Mouse (Mus musculus) intestine, postnatal 0 days (tissue): ENCODE measurements at regions not wholly inside any gene's neighbourhood (a gene's known extent, or its start where the extent isn't known, plus 50 kb on each side); places are given as distances from the start of the nearest gene placed in this dataset.
"Not testable (repeated sequence)": the region's sequence is repeated elsewhere in the genome, so short reads cannot be mapped to it uniquely, and the experiment has no call there.

ENCODE experiments used
- ATAC-seq: fragments of 200-750 bp; cut with Nextera tagmentation; 2 replicates; pipeline ENCODE4 v1.8.0; 2017; ENCODE audit warnings: mild to moderate bottlenecking, moderate TSS enrichment, moderate library complexity
- H3K27ac ChIP-seq: fragments of 300-500 bp; sonication (generic); 2 replicates; pipeline ENCODE4 v1.5.1; 2014; ENCODE audit warnings: mild to moderate bottlenecking, low read depth, low read length, moderate library complexity
- H3K27me3 ChIP-seq: fragments of 300-500 bp; sonication (generic); replicated peaks from 2 replicates; pipeline ENCODE4 v1.6.1; 2014; ENCODE audit warnings: low read length, mixed read lengths; ENCODE audit not compliant: control insufficient read depth, insufficient read depth
- H3K36me3 ChIP-seq: fragments of 300-500 bp; sonication (generic); 2 replicates; pipeline ENCODE4 v1.6.1; 2014; ENCODE audit warnings: mild to moderate bottlenecking, moderate library complexity; ENCODE audit not compliant: control insufficient read depth, insufficient read depth
- H3K4me1 ChIP-seq: fragments of 300-500 bp; sonication (generic); replicated peaks from 2 replicates; pipeline ENCODE4 v1.6.1; 2014; ENCODE audit warnings: antibody characterized with exemption, low read length, mixed read lengths; ENCODE audit not compliant: control insufficient read depth, insufficient read depth
- H3K4me2 ChIP-seq: fragments of 300-500 bp; sonication (generic); replicated peaks from 2 replicates; pipeline ENCODE4 v1.6.1; 2014; ENCODE audit warnings: low read depth, mild to moderate bottlenecking, moderate library complexity
- H3K4me3 ChIP-seq: fragments of 300-500 bp; sonication (generic); 2 replicates; pipeline ENCODE4 v1.5.1; 2014; ENCODE audit warnings: low read depth, low read length
- H3K9ac ChIP-seq: fragments of 300-500 bp; sonication (generic); 2 replicates; pipeline ENCODE4 v1.6.1; 2014; ENCODE audit warnings: mild to moderate bottlenecking, low read depth, low read length
- H3K9me3 ChIP-seq: fragments of 300-500 bp; sonication (generic); 2 replicates; pipeline ENCODE4 v1.6.1; 2016; ENCODE audit warnings: mixed run types; ENCODE audit not compliant: control insufficient read depth
- CTCF ChIP-seq: sonication (generic); IDR thresholded peaks from 2 replicates; pipeline ENCODE4 v1.5.1; 2016; ENCODE audit warnings: low read depth, mild to moderate bottlenecking, control low read depth, antibody characterized with exemption, moderate library complexity
- WGBS: fragments of 180-500 bp; shearing (Covaris S2); extraction: QIAGEN DNeasy Blood & Tissue Kit; methylation state at CpG from one replicate; pipeline ENCODE4 v1.1.7; 2014; 5-methylcytosine and 5-hydroxymethylcytosine counted together

DNA sequence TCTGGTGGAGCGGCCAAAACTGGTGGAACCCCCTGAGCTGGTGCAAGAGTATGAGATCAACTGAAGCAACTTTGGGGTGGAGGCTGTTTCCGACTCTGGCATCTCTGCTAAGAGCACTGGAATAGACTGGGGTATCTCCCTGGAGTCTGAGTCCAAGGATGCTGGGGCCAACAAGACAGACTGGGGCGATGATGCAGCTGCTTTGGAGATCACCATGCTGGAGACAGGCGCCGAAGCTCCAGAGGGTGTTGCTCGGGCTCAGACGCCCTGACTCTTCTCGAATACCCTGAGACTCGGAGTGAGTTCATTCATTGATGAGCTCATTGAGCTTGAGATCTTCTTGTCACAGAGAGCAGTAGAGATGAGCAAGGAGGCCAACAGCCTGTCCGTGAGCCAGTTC, 194.6 kb upstream of the Hsf2 start:
- no peak overlapping the region for H3K9ac ChIP-seq
- no peak overlapping the region for H3K27ac ChIP-seq
- WGBS: 90% methylated on average over 10 of the region's 10 CpGs
- no peak overlapping the region for H3K4me2 ChIP-seq
- H3K9me3 ChIP-seq: no peaks in the 10 kb centered on the region
- no peak for TF ChIP-seq CTCF
- no peaks in the 10 kb centered on the region for H3K27me3 ChIP-seq
- H3K4me1 ChIP-seq: no peaks in the 10 kb centered on the region
- H3K36me3 ChIP-seq: no peaks in the 10 kb centered on the region
- H3K4me3 ChIP-seq: no peak overlapping the region
- no peak for ATAC-seq

DNA sequence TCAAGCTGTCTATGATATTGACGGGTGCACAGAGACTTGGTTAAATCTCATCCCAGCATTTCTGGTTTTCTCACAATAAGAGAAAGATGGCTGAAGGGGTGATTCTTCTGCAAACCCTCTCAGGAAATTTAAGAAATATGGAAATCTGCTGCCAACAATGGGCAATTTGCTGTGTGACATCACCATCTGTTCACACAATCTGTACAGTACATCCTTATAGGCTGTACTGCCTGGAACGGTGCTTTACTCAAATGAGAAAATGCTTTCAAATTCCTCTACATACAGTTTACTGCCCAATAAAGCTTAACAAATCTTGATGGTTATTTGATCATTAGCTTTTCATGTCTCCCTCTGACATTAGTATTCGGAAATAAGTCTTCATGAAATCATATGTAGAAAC, 172.4 kb upstream of the Hsf2 start:
- no peak for TF ChIP-seq CTCF
- H3K4me1 ChIP-seq: no peaks in the 10 kb centered on the region
- ATAC-seq: no peak

DNA sequence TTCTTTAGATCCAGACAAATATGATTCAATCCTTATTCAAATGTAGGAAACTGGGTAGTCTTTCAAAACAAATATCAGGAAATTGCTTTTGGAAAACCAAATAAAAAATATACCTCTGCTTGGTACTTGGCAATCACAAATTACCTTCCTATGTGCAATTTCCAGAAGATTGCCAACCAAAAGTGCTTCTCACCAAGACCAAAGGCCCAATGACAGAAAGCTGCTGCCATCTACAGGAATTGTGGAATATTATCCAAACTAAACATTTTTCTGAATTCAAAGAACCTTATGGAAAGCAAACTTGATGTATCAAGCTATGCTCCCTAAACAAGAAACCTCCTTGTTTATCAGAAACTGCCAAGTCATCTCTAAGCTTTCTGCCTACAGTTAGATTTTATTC, 169.1 kb upstream of the Hsf2 start:
- no peaks in the 10 kb centered on the region for H3K4me1 ChIP-seq
- H3K4me3 ChIP-seq: no peak overlapping the region
- peak; percentile 59 for TF ChIP-seq CTCF
- H3K27me3 ChIP-seq: no peaks in the 10 kb centered on the region
- H3K9me3 ChIP-seq: no peaks in the 10 kb centered on the region
- no peak overlapping the region for H3K27ac ChIP-seq
- H3K9ac ChIP-seq: no peak overlapping the region
- H3K4me2 ChIP-seq: no peak overlapping the region
- no peak for ATAC-seq
- H3K36me3 ChIP-seq: no peaks in the 10 kb centered on the region

More for the DNA sequence above, 172.4 kb upstream of the Hsf2 start:
- no peaks in the 10 kb centered on the region for H3K36me3 ChIP-seq
- H3K9me3 ChIP-seq: no peaks in the 10 kb centered on the region
- no peak overlapping the region for H3K9ac ChIP-seq
- H3K27ac ChIP-seq: no peak overlapping the region
- no peaks in the 10 kb centered on the region for H3K27me3 ChIP-seq
- no peak overlapping the region for H3K4me3 ChIP-seq
- 62% methylated on average over 3 of the region's 3 CpGs for WGBS
- H3K4me2 ChIP-seq: no peak overlapping the region

DNA sequence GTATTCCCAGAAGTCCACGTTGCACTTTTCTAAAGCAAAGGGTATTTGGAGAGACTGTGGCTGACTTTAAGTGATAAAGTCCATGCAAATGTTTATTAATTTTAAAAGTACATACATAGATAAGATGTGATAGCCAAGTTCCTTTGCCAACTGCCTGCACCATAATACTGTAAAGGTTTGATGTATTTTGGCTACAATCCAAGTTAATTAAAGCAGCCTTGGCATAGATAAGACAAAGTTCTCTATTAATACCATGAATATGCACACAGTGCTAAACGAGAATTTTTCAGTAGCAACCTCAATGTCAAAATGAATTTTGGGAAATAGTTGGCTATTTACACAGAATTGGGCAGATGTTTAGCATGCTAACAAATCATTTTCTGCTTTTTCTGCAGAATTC, 167.0 kb upstream of the Hsf2 start:
- ATAC-seq: no peak
- Histone ChIP-seq H3K27me3 (no peaks in the 10 kb centered on the region), H3K4me2 (no peak overlapping the region), H3K36me3 (no peaks in the 10 kb centered on the region), H3K9ac (no peak overlapping the region), H3K9me3 (no peaks in the 10 kb centered on the region), H3K4me3 (no peak overlapping the region), H3K27ac (no peak overlapping the region), H3K4me1 (no peaks in the 10 kb centered on the region)
- TF ChIP-seq CTCF: no peak
- 44% methylated on average over 2 of the region's 2 CpGs for WGBS

DNA sequence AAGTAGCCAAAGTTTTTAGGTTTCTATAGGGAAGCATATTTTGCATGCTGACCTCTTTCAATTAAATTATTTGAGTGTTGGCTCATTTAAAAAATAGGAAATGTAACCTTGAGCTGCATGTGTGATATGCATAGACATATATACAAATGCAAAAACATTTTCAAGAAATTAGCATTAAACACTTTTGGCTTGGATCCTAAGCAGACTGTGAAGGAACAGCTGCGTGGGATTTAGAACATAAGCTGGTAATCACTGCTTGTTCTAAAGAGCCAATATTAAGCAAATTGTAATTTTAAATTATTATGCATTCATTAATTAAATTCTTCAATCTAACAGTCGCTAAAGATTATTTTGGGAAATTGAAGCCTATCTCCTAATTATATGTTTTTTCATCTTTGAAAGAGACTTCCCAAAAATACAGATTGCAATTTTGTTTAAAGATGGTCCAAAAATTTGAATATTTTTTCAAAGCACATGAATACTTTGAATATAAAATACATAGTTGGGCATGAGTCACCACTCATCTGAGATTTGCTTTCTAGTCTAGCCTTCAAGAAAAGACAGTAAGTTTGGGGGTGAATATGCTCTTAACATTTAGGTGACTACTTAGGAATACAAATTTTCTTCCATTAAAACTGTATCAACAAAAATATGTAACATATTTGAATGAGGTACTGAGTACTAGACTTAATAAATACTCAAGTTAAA, 163.3 kb upstream of the Hsf2 start:
- WGBS: 73% methylated on average over 2 of the region's 2 CpGs
- Histone ChIP-seq H3K4me1 (no peaks in the 10 kb centered on the region), H3K27me3 (no peaks in the 10 kb centered on the region), H3K27ac (no peak overlapping the region), H3K4me2 (no peak overlapping the region), H3K4me3 (no peak overlapping the region), H3K9ac (no peak overlapping the region), H3K9me3 (no peaks in the 10 kb centered on the region), H3K36me3 (no peaks in the 10 kb centered on the region)
- no peak for TF ChIP-seq CTCF
- ATAC-seq: no peak

DNA sequence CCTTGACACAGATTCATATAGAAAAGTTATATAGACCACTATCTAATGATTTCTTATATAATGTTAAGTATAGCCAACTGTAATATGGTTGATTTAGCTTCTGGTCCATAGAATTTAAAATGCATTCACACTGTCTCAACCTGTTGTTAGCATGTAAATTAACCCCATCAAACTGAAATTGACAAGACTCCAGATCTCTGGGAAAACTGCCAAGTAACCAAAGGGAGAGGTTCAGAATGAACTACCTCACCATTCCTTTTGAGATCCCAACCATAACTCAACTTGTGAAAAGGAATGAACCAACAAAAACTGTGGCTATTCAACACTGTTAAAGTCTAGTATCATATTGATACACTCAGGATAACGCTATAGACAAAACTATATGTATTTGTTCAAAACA, 162.0 kb upstream of the Hsf2 start:
- Histone ChIP-seq H3K4me3 (no peak overlapping the region), H3K4me2 (no peak overlapping the region), H3K9me3 (no peaks in the 10 kb centered on the region), H3K36me3 (no peaks in the 10 kb centered on the region), H3K27ac (no peak overlapping the region), H3K4me1 (no peaks in the 10 kb centered on the region), H3K9ac (no peak overlapping the region), H3K27me3 (no peaks in the 10 kb centered on the region)
- no peak for ATAC-seq
- TF ChIP-seq CTCF: no peak
- 66% methylated on average over 1 of the region's 1 CpGs for WGBS

DNA sequence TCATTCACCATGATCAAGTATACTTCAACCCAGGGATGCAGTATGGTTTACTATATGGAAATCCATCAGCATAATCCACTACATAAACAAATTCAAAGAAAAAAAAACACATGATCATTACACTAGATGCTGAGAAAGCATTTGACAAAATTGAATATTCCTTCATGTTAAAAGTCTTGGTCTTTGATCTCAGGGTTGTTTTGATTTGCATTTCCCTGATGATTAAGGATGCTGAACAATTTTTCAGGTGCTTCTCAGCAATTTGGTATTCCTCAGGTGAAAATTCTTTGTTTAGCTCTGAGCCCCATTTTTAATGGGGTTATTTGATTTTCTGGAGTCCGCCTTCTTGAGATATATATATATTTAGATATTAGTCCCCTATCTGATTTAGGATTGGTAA, 123.4 kb upstream of the Hsf2 start:
- 97% methylated on average over 1 of the region's 1 CpGs for WGBS

More for the DNA sequence above, 123.4 kb upstream of the Hsf2 start:
- not testable (repeated sequence) for H3K36me3 ChIP-seq, H3K4me1 ChIP-seq, H3K9me3 ChIP-seq, ATAC-seq, H3K4me2 ChIP-seq, H3K4me3 ChIP-seq, H3K9ac ChIP-seq, H3K27ac ChIP-seq, H3K27me3 ChIP-seq
